Mouse (Mus musculus) spleen, postnatal 0 days (tissue): Measurements from ENCODE around the gene Wdr76. TPM values are rescaled to one million over a fixed set of nuclear protein-coding genes. Genes with fewer than 3 reads are reported as not detected.

Experiments used
- polyA plus RNA-seq: library from polyadenylated mRNA; unstranded; fragments of >200 nt; fragmentation: Nextera tagmentation; extraction: Ambion mirVana; gene quantifications from 2 replicates; pipeline ENCODE4 v1.2.1, GENCODE M21; 2015

Wdr76 gene
- 14.6 and 15.3 TPM in 2 replicates for polyA plus RNA-seq

DNA sequence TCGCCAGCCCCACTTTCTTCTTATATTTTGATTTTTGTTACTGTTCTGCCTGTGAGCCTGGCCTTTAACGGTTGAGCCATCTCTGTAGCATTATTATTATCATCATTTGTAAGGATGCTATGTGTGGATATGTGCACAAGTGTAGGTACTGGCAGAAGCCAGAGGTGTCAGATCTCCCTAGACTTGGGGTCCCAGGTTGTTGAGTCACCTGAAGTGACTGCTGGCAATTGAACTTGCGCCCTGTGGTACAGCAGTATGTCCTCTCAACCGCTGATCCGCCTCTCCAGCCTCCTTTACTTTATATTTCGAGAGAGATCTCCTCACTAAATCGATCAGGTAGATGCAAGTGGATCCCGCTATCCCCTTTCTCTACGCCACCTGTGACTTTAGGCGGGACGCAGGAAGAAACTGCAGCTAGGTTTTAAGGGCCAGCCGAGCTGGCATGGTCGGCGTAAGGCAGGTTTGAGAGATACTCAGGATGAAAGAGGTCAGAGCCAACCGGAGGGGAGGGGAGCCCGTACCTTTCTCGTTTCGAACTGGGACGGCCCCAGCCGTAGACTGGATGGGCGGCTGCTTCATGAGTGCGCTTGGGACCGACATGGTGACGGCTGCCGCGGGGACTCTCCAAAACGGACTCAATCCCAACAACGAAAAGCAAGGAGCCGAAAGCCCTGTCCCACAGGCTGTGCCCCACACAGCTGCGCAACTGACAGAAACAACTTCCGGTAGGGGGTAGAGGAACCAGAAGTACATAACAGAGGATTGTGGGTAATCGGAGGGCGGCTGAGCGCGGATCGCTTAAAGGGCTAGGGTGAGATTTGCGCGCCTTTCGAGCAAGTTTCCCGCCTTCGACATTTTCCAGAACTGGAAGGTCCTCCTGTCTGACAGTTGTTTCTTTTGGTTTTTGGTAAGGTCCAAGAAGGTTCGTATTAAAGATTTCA is at the start of gene Wdr76, which contains the start of gene Mfap1a:
Wdr76 (plus strand) TSS at position 782 of the 941 bp plus-strand sequence.
Mfap1a (minus strand) TSS at position 724 of the 941 bp plus-strand sequence.

DNA sequence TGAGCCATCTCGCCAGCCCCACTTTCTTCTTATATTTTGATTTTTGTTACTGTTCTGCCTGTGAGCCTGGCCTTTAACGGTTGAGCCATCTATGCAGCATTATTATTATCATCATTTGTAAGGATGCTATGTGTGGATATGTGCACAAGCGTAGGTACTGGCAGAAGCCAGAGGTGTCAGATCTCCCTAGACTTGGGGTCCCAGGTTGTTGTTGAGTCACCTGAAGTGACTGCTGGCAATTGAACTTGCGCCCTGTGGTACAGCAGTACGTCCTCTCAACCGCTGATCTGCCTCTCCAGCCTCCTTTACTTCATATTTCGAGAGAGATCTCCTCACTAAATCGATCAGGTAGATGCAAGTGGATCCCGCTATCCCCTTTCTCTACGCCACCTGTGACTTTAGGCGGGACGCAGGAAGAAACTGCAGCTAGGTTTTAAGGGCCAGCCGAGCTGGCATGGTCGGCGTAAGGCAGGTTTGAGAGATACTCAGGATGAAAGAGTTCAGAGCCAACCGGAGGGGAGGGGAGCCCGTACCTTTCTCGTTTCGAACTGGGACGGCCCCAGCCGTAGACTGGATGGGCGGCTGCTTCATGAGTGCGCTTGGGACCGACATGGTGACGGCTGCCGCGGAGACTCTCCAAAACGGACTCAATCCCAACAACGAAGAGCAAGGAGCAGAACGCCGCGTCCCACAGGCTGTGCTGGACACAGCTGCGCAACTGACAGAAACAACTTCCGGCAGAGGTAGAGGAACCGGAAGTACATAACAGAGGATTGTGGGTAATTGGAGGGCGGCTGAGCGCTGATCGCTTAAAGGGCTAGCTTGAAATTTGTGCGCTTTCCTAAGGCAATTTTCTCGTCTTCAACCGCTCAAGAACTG is 33.0 kb upstream of the Wdr76 start, which contains the start of gene Mfap1b:
Mfap1b (minus strand) TSS at position 767 of the 879 bp plus-strand sequence.

Other genes starting within 250 kb of the Wdr76 start
- gene Trp53bp1, start 235.3 kb upstream of the Wdr76 start, polyA plus RNA-seq = 12.4 and 13.9 TPM in 2 replicates
- 0.54 and 0.80 TPM in 2 replicates for gene Map1a, start 217.1 kb upstream of the Wdr76 start, polyA plus RNA-seq
- gene Ppip5k1, start 151.3 kb upstream of the Wdr76 start, polyA plus RNA-seq = 6.2 and 7.5 TPM in 2 replicates
- gene Ckmt1, start 149.0 kb upstream of the Wdr76 start, polyA plus RNA-seq = 1.1 and 2.1 TPM in 2 replicates
- gene Strc, start 119.6 kb upstream of the Wdr76 start, polyA plus RNA-seq = not detected in 2 replicates
- 201 and 225 TPM in 2 replicates for gene Pdia3, start 92.9 kb upstream of the Wdr76 start, polyA plus RNA-seq
- 2.1 and 2.4 TPM in 2 replicates for gene Catsper2, start 92.9 kb upstream of the Wdr76 start, polyA plus RNA-seq
- gene Ell3, start 62.4 kb upstream of the Wdr76 start, polyA plus RNA-seq = 0.73 and 0.87 TPM in 2 replicates
- gene Serf2, start 57.5 kb upstream of the Wdr76 start, polyA plus RNA-seq = 327 and 346 TPM in 2 replicates
- gene Hypk, start 53.4 kb upstream of the Wdr76 start, polyA plus RNA-seq = 91.7 and 112 TPM in 2 replicates
- gene Serinc4, start 49.9 kb upstream of the Wdr76 start, polyA plus RNA-seq = 0.07 and 0.30 TPM in 2 replicates
- gene Mfap1b, start 32.7 kb upstream of the Wdr76 start, polyA plus RNA-seq = 29.8 and 32.3 TPM in 2 replicates
- gene Mfap1a, start 58 bp upstream of the Wdr76 start, polyA plus RNA-seq = 19.5 and 19.6 TPM in 2 replicates